Mouse (Mus musculus): Measurements from ENCODE around the gene Serpina3j. TPM values are rescaled to one million over a fixed set of nuclear protein-coding genes. Genes with fewer than 3 reads are reported as not detected.
"Not testable (repeated sequence)": the region's sequence is repeated elsewhere in the genome, so short reads cannot be mapped to it uniquely, and the experiment has no call there.

Gene Serpina3j
- not detected in 2 replicates for polyA plus RNA-seq (2016; fragmentation: Nextera tagmentation; extraction: Ambion mirVana)

DNA sequence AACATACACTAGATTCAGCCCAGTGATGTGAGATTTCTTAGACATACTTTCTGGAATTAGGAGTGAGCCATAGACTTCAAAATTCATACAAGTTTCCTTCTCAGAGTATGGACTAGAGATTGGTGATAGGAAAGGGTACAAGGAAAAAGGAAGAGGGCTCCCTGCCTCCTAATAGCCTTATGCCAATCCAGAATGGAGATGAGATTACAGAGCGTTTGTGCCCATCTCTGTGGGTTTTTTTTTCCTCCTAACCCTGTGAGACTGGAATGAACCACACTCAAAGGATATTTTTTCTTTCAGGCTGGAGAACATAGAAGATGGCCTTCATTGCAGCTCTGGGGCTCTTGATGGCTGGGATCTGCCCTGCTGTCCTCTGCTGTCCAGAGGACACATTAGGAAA lies at the start of gene Serpina3j:
Gene Serpina3j, plus strand, starts transcription at position 301 of the 400 bp plus-strand sequence.
- H3K9me3 ChIP-seq = peaks cover 8% of the 10 kb centered on the region; the same call in 1 of the 2 replicates
- WGBS = 87% methylated on average over 1 of the region's 1 CpGs

DNA sequence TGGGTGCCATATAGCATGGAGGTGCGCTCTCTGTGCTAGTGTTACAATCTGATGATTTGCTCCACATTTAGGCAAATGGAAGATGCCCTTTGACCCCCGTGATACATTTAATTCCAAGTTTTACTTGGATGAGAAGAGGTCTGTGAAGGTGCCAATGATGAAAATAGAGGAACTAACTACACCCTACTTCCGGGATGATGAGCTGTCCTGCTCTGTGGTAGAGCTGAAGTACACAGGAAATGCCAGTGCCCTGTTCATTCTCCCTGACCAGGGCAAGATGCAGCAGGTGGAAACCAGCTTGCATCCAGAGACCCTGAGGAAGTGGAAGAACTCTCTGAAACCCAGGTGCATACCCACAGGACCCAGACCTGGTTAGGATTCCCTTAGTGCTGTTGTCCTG lies 48.0 kb upstream of the Serpina3j start:
- no peak overlapping the region for H3K27ac ChIP-seq (replicated peaks)
- H3K9me3 ChIP-seq = no peaks in the 10 kb centered on the region
- no peaks in the 10 kb centered on the region for H3K36me3 ChIP-seq (replicated peaks)
- H3K4me1 ChIP-seq = peaks cover 10% of the 10 kb centered on the region
- WGBS = 80% methylated on average over 3 of the region's 3 CpGs
- H3K4me3 ChIP-seq = no peak overlapping the region
- H3K27me3 ChIP-seq (replicated peaks; ENCODE audit: low read depth, poor library complexity, severe bottlenecking) = no peaks in the 10 kb centered on the region
- DNase-seq (ENCODE audit: low spot score) = no peak

More for the DNA sequence above, at the start of gene Serpina3j:
- H3K27ac ChIP-seq (replicated peaks) = no peak within 1 kb of the TSS
- H3K27me3 ChIP-seq (replicated peaks; ENCODE audit: low read depth, poor library complexity, severe bottlenecking) = no peaks in the 10 kb centered on the region
- H3K4me3 ChIP-seq = no peak within 1 kb of the TSS
- no peak for DNase-seq (ENCODE audit: low spot score)
- H3K4me1 ChIP-seq = no peaks in the 10 kb centered on the region
- no peaks in the 10 kb centered on the region for H3K36me3 ChIP-seq (replicated peaks)

DNA sequence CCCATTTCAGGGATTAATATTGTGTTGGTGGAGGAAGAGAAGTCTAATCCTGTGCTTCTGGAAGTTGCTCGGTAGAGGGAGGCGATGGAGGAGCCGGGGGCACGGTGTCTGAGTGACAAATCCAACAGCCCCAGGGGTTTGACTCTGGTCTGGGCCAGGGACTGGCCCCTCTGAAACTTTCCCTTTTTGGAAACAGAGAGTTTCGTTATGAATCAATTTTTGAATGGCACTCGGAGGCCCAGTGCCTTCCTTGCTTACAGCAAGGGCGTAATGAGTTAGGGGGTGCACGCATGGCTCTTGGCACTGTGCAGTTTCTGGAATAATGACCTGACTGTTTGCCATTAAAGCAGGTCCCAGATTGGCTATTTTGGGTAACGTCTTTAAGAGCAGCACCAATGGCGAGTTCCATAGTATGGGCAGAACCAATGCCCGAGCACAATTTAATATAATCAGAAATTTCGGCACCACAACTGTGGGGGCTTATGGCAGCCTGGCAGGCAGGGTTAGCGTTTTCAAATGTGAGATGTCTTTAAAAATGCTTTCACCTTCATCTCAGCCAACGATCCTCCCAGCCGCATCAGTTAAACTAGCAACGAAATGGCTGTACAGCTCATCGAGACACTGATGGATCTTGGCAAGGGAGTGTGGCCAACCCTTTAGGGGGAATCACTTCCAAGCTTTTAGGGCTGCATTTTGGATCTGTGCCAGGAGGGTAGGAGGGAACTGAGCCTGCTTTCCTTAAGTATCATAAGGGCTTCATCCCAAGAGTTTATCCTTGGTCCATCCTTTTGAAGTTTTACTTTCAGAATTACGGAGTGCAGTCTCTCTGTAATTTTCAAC lies 35.9 kb upstream of the Serpina3j start:
- 83% methylated on average over 18 of the region's 18 CpGs for WGBS
- peaks cover 12% of the 10 kb centered on the region for H3K4me1 ChIP-seq
- H3K4me3 ChIP-seq = no peak overlapping the region
- DNase-seq (ENCODE audit: low spot score) = no peak
- no peaks in the 10 kb centered on the region for H3K27me3 ChIP-seq (replicated peaks; ENCODE audit: low read depth, poor library complexity, severe bottlenecking)
- H3K9me3 ChIP-seq = peaks cover 2% of the 10 kb centered on the region; the same call in 1 of the 2 replicates
- H3K27ac ChIP-seq (replicated peaks) = no peak overlapping the region
- no peaks in the 10 kb centered on the region for H3K36me3 ChIP-seq (replicated peaks)

DNA sequence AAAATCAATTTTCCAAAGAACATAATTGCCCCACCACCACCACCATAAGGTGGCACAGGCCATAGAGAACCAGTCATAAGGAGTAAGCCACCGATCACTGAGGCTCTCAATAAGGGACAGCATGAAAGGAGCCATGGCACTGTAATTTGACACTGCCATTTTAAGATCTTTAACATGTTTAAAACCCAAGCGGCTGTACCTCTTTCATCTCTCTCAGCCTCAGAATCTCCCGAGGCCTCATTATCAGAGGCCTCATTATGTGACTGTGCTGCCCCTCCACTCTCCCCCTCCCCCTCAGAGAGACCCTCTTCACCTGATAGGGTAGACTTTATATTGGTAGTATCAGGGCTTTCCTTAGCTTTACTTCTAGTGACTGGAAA lies 35.3 kb upstream of the Serpina3j start:
- DNase-seq (ENCODE audit: low spot score) = peak; percentile 23
- H3K4me1 ChIP-seq = peaks cover 12% of the 10 kb centered on the region
- WGBS = 16% methylated on average over 3 of the region's 3 CpGs
- no peaks in the 10 kb centered on the region for H3K36me3 ChIP-seq (replicated peaks)
- no peak overlapping the region for H3K27ac ChIP-seq (replicated peaks)
- peaks cover 2% of the 10 kb centered on the region; the same call in 1 of the 2 replicates for H3K9me3 ChIP-seq
- H3K4me3 ChIP-seq = no peak overlapping the region
- no peaks in the 10 kb centered on the region for H3K27me3 ChIP-seq (replicated peaks; ENCODE audit: low read depth, poor library complexity, severe bottlenecking)

GRCm38 (mm10) chr12:104283380-104283779 lies 31.0 kb upstream of the Serpina3j start:
- Histone ChIP-seq H3K4me3 (no peak overlapping the region), H3K27ac (replicated peaks) (no peak overlapping the region), H3K36me3 (replicated peaks) (no peaks in the 10 kb centered on the region), H3K4me1 (peaks cover 12% of the 10 kb centered on the region), H3K27me3 (replicated peaks; ENCODE audit: low read depth, poor library complexity, severe bottlenecking) (no peaks in the 10 kb centered on the region), H3K9me3 (peaks cover 2% of the 10 kb centered on the region; the same call in 1 of the 2 replicates)
- no peak for DNase-seq (ENCODE audit: low spot score)
- WGBS = 95% methylated on average over 11 of the region's 11 CpGs

DNA sequence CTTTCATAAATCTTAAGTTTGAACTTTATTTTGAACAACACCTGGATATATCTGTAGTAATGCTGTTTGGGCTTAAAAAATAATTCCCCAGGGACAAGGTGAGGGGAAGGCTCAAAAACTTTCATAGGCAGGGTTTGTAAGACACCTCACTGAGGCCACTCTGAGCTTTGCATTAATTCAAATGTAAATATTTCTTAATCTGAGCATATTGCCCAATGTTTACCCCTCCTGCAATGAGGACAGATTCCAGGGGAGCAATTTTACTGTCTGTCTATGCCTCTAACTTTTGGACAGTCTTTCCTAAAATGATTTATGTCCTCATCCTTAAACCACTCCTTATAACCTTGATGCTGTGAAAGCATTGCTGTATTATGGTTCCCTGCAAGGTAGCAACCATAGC lies 26.0 kb upstream of the Serpina3j start:
- H3K9me3 ChIP-seq = no peaks in the 10 kb centered on the region
- H3K4me1 ChIP-seq = no peaks in the 10 kb centered on the region
- no peak overlapping the region for H3K27ac ChIP-seq (replicated peaks)
- DNase-seq (ENCODE audit: low spot score) = no peak
- no peaks in the 10 kb centered on the region for H3K36me3 ChIP-seq (replicated peaks)
- no peak overlapping the region for H3K4me3 ChIP-seq
- H3K27me3 ChIP-seq (replicated peaks; ENCODE audit: low read depth, poor library complexity, severe bottlenecking) = no peaks in the 10 kb centered on the region

- Histone ChIP-seq H3K27me3 (replicated peaks; ENCODE audit: low read depth, poor library complexity, severe bottlenecking) (no peaks in the 10 kb centered on the region), H3K9me3 (no peaks in the 10 kb centered on the region)
- 62% methylated on average over 4 of the region's 4 CpGs for WGBS
Measured at GRCm38 (mm10) chr12:104289872-104290271, 24.5 kb upstream of the Serpina3j start.

GRCm38 (mm10) chr12:104293963-104294362 lies 20.4 kb upstream of the Serpina3j start:
- no peak overlapping the region for H3K4me3 ChIP-seq
- H3K4me1 ChIP-seq = no peaks in the 10 kb centered on the region
- H3K9me3 ChIP-seq = no peaks in the 10 kb centered on the region
- no peak for DNase-seq (ENCODE audit: low spot score)
- no peaks in the 10 kb centered on the region for H3K27me3 ChIP-seq (replicated peaks; ENCODE audit: low read depth, poor library complexity, severe bottlenecking)
- 87% methylated on average over 2 of the region's 2 CpGs for WGBS
- H3K36me3 ChIP-seq (replicated peaks) = no peaks in the 10 kb centered on the region
- H3K27ac ChIP-seq (replicated peaks) = no peak overlapping the region

More at GRCm38 (mm10) chr12:104289872-104290271, 24.5 kb upstream of the Serpina3j start:
- Histone ChIP-seq H3K36me3 (replicated peaks) (no peaks in the 10 kb centered on the region), H3K4me3 (no peak overlapping the region), H3K4me1 (no peaks in the 10 kb centered on the region), H3K27ac (replicated peaks) (no peak overlapping the region)
- DNase-seq (ENCODE audit: low spot score) = no peak

DNA sequence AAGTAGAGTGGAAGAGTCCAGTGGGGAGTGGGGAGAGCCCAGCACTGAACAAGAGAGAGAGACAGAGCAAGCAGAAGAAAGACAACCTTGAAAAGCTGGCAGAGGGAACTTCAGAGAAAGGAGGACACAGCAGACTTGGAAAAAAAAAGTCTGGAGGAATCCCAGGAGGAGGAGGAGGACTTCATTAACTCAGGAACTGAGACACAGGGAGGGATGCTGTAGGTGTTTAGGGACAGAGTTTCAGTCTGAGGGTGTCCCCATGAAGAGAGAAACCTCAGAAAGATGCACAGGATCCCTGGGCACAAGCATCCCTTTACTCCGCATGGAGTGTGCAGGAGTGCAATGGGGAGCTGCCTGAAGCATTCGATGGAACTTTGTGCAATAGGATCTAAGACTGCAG lies 16.3 kb upstream of the Serpina3j start:
- no peaks in the 10 kb centered on the region for H3K4me1 ChIP-seq
- H3K4me3 ChIP-seq = no peak overlapping the region
- H3K27ac ChIP-seq (replicated peaks) = no peak overlapping the region
- no peaks in the 10 kb centered on the region for H3K27me3 ChIP-seq (replicated peaks; ENCODE audit: low read depth, poor library complexity, severe bottlenecking)
- WGBS = 96% methylated on average over 2 of the region's 2 CpGs
- H3K9me3 ChIP-seq = no peaks in the 10 kb centered on the region
- DNase-seq (ENCODE audit: low spot score) = no peak
- H3K36me3 ChIP-seq (replicated peaks) = no peaks in the 10 kb centered on the region

- Histone ChIP-seq H3K27me3 (replicated peaks; ENCODE audit: low read depth, poor library complexity, severe bottlenecking) (no peaks in the 10 kb centered on the region), H3K9me3 (peaks cover 1% of the 10 kb centered on the region; the same call in 1 of the 2 replicates), H3K27ac (replicated peaks) (no peak overlapping the region), H3K4me1 (no peaks in the 10 kb centered on the region), H3K4me3 (no peak overlapping the region), H3K36me3 (replicated peaks) (no peaks in the 10 kb centered on the region)
- 86% methylated on average over 4 of the region's 4 CpGs for WGBS
- DNase-seq (ENCODE audit: low spot score) = no peak
Measured at GRCm38 (mm10) chr12:104305991-104306390, 8.4 kb upstream of the Serpina3j start.

DNA sequence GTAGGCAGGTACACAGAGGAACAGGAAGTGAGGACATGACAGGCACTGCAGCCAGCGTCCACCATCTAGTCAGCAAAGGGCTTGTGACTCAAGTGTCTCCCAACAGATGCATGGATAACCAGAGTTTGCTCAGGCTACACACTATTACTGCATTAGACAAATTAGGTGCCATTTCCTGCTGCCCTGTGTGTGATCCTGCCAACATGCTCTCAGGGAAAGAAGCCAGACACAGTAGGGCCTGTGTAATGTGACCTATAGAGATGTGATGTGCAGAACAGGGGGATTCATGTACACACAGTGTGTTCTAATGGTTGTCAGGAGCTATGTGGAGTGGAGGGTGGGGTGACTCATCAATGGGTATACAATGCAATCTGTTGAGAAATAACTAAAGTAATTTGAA lies 8.1 kb downstream of the Serpina3j start:
- DNase-seq (ENCODE audit: low spot score) = no peak
- Histone ChIP-seq H3K36me3 (replicated peaks) (no peaks in the 10 kb centered on the region), H3K27ac (replicated peaks) (no peak overlapping the region), H3K9me3 (no peaks in the 10 kb centered on the region), H3K27me3 (replicated peaks; ENCODE audit: low read depth, poor library complexity, severe bottlenecking) (no peaks in the 10 kb centered on the region), H3K4me3 (no peak overlapping the region), H3K4me1 (no peaks in the 10 kb centered on the region)
- 72% methylated on average over 1 of the region's 1 CpGs for WGBS

- Histone ChIP-seq H3K4me1 (no peaks in the 10 kb centered on the region), H3K36me3 (replicated peaks) (no peaks in the 10 kb centered on the region), H3K9me3 (no peaks in the 10 kb centered on the region), H3K27me3 (replicated peaks; ENCODE audit: low read depth, poor library complexity, severe bottlenecking) (no peaks in the 10 kb centered on the region), H3K27ac (replicated peaks) (no peak overlapping the region), H3K4me3 (no peak overlapping the region)
- peak; percentile 6 for DNase-seq (ENCODE audit: low spot score)
- whole genome bisulfite sequencing = 40% methylated on average over 1 of the region's 1 CpGs
Measured at GRCm38 (mm10) chr12:104331701-104332100, 17.3 kb downstream of the Serpina3j start.

- H3K4me3 ChIP-seq; H3K9me3 ChIP-seq; H3K27ac ChIP-seq (replicated peaks); H3K36me3 ChIP-seq (replicated peaks); H3K27me3 ChIP-seq (replicated peaks; ENCODE audit: low read depth, poor library complexity, severe bottlenecking); H3K4me1 ChIP-seq; DNase-seq (ENCODE audit: low spot score): not testable (repeated sequence)
Measured at GRCm38 (mm10) chr12:104336873-104337272, 22.5 kb downstream of the Serpina3j start.
